Mouse (Mus musculus) embryo, embryonic 9.5 days (tissue): ENCODE data around the gene Gm28042.

Experiments
- DNase-seq: peaks from one replicate; pipeline ENCODE4 v3.0.0-alpha.2; 2017; ENCODE audit errors: extremely low spot score

The Gm28042 gene

DNA sequence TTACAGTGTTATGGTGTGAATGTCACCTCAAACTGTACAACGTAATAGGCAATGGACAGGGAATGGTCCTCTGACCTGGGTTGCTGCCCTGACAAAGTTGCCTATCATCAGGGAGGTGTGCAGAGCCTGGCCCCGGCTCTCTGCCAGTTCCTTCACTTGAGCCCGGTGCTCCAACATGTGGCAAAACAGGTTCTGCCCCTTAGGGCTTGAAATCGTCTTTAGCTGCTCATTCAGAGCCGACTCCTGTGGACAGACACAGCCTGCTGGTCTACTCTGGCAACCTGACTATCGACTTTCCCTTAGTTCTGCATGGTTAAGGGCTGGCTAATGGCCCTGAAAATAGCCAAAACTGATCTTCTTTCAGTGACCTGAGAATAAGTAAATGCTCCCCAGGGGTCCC, 32.9 kb downstream of the Gm28042 start:
- DNase-seq = no peak

DNA sequence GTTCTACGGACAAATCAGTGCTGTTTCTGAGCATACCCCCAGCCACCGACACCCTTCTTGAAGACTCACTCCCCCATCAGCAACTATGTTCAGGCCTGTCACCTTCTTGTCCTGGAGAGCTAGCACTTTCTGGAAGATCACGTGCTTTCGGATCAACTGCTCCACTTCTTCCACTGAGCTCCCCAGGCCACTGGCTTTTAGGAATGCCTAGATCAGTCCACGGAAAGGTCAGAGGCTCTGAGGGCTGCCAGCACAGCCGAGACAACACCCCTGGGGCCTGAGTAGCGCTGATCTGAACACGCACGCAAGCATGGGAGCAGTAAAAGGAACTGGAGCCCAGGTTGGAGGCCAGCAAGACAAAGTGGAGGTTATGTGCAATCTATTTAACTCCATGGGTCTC, 33.4 kb downstream of the Gm28042 start:
- DNase-seq = no peak

DNA sequence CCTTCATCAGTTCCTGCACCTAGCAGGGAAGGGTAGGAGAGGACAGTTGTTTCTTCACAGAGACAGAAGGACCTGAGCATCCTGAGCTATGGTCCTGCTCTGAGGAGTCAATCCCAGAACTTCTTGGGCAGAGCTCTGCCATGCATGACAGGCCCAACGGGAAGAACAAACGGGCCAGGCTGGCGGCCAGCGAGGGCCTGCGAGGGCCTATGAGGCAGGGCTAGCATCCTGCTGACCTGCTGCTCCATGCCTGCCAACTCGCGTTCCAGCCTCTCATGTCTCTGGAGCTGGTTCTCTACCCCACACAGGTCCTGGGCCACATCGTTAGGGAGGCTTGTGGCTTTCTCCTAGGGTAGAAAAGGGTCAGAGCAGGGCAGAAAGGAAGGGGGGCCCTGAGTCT, 35.0 kb downstream of the Gm28042 start:
- no peak for DNase-seq

DNA sequence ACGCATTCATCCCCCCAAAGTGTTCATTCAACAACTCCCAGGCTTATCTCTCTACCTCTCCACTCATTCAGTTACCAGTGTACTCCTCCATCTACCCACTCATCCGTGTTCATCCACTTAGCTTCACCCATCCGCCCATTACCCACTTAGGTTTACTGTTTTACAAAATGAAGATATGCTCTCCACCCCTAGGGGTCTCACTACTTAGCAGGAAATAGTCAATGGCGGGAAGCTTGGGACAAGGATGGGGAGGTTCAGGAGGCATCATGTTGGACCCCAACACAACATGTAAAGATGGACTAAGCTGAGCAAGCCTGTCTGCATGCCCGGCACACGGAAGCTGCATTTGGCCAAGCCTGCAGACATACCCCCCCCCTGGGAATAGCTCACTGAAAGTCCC, 37.3 kb downstream of the Gm28042 start:
- no peak for DNase-seq

DNA sequence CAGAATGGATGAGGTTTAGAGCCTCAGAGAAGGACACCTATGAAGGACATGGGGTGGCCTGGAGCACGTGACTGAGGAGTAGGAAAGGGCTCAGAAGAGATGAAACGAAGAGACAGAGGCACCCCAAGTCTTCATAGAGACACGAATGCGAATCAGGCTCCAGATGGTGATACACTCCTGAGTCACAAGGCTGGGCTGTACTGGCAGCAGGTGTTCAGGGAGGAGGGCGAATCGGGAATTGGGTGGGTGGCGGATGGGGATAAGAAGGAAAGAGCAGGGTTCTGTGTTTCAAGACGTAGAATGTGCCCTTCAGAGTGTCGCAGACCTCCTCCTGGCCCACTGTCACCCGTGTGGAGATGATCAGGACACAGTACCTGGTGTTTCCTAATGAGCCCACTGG, 38.0 kb downstream of the Gm28042 start:
- DNase-seq = no peak

DNA sequence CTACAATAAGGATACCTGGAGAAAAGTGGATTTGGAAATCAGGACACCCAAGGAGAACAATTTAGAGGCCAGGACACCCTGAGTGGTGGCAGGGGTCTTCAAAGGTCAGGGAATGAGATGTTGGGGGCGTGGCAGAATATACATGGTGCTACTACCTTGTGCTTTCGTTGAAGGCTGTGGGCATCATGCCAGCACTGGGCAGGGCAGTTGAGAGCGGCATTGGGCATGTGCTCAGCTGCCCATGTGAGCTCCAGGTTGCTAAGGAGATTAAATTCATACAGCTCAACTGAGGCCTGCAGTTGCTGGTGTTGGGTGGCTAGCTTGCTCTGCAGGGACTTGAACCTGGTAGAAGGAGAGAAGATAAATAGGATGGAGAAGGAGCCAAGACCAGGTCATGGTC, 38.9 kb downstream of the Gm28042 start:
- no peak for DNase-seq

DNA sequence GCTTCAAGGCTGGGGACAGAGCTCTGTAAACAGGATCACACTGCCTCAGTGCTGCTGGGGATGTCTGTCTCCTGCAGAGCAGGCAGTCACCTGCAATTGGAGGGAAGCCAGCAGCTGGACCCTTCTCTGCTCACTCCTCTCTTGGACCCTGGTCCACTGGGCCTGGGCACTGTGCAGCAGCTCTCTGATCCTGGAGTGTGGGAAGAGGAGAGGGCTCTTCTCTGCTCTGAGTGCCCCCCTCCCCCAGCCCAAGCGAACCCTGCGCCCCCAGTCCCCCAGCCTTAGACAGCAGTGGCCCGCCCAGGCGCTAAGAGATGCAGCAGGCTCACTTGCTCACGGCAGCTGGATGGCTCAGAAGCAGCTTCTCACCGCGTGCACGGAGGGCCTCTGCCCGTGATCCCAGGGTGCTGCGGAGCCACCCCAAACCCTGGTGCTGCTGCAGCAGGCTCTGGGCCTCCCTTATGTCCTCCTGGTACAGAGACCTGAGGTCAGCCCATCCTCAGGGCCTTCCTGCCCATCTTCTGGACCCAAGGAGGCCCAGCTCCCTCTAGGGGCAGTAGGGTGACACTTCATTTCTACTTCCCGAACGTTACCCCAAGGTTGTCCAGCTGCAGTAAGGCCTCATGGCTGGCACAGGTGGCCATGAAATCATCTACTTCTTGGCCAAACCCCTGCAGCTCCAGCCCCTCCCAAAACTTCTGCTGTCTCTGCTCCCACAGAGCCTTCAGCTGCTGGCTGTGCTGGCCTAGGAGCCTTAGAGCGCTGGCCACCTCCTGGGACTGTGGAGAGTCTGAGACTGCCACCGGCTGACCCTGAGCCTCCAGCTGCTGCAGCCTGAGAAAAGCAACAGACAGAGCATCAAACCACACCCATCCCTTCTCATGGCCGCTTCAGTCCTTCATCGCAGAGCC, 41.5 kb downstream of the Gm28042 start:
- DNase-seq = peak; percentile 59

DNA sequence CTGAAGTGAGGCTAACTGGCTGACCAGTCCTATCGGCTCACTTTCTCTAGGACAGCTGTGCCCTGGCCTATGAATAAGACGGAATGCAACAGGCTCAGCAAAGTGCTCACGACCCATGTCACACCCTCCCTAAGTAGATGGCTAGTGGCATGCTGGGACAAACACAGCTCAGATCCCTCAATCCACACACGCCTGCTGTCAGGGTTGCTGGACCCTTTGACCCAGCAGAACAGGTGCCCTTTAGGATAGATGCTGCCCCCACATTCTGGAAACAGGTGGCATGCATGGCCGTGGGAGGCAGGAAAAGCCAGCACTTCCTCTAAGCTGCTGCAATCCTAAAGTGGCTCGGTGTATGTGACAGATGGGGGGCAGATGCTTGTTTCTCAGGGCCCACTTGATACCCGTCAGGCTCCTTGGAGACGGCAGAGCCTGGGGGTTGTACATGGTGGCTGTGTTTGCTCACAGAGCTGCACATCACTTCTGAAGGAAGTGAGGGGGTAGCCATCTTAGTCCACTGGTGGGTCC, 42.2 kb downstream of the Gm28042 start:
- DNase-seq = no peak

DNA sequence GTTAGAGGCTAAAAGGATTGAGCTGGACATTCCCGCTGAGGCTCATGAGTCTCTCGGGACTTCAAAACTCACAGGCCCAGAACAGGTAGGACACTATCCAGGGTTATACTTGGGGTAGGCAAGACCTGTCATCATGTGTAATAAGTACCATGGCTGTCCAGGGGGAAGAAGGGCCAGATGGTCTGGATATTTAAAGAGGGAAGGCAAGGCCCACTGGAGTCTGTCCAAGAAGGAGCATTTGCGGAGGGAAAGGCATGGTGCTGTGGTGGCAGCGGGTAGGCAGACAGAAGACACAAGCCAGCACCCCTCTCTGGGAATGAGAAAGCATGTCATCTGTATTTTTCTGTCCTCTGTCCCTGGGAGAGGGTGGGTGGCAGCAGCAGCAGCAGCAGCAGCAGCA, 46.8 kb downstream of the Gm28042 start:
- DNase-seq = no peak

DNA sequence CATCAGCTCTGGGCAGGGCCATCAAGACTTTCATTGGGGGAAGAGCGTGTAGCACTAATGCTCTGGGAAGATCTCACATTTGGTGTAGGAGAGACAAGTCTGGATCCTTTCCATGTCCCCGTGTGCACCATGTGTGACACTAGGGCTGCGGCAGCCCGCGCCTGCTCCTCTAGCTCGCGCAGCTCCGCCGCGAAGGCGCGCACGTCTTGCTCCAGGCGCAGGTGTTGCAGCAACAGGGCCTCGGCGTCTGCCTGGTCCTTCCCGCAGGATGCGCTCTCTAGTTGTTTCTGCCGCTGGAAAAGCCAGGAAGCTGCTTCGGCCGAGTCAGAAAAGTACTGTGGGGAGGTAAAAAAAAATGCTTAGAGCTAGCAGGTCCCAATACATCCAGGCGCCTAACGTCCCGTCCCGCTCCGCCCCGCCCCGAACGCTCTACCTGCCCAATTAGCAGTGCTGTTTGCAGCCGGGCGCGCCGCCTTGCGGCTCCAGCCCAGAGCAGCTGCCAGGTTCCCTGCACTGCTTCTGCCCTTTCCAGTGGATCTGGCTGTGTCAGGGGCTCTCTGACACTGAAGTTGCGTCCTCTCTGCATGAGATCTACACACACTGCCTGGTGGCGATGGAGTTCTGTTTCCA, 48.9 kb downstream of the Gm28042 start:
- DNase-seq = peak; percentile 60

DNA sequence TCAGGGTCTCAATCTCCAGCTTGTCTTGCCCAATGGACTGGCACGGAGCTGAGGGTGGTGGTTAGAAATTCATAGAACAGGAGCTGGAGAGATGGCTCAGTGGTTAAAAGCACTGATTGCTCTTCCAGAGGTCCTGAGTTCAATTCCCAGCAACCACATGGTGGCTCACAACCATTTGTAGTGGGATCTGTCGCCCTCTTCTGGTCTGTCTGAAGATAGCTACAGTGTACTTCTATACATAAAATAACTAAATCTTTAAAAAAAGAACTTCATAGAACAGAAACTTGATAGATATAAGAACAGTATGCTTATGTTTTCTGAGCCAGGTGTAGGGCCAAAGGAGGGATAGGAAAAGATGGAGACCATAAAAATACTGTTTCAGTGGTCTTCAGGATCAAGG, 55.1 kb downstream of the Gm28042 start:
- no peak for DNase-seq

DNA sequence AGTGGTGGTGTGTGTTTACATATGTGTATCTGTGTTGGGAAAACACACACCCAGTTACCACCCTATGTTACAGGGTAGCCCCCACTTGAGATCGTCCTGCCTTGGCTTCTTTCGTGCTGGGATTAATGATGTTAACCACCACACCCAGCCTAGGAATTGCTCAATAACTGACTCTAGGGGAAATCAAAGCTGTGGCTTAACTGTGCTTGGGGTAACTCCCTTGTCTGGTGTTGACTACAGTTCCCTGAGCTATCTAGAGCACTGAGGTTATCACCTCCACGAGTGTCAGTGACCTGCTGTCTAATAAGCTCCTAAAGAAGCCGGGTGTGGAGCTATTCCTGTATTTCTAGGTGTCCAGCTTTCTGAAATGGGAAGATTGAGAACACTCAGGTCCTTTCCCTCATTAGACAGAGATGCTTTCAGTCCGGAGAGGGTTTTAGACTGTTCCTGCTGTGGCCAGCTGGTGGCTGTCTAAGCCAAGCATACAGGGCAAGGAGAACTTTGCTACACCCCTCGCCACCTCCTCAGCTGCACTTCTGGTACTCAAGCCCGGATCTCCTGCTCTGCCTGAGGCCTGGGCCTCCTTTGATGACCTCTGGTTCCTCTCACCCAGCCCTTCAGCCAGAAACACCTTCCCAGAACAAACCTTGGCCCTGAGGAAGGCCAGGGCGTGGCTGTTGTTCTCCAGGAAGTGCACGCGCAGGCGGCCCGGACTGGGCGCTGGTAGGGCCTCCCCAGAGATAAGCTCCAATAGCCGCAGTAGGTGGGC, 57.5 kb downstream of the Gm28042 start:
- DNase-seq = no peak

DNA sequence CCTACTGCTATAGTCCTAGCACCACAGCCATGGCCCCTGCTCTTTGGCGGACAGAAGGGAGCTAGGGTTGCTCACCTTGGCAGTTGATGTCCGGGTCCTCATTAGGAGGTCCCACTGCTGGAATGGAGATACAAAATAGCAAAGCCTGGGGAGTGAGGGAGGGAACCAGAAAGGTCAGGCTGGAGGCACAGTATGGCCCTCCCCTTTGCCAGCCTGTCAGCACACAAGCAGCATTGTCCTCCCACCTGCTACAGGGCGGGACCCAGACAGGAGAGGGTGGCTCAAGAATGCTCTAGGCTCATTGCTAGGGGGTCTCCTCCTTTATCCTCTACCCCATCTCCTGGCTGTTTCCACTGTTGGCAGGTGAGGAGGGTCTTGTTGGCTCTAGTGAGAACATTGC, 58.7 kb downstream of the Gm28042 start:
- no peak for DNase-seq

DNA sequence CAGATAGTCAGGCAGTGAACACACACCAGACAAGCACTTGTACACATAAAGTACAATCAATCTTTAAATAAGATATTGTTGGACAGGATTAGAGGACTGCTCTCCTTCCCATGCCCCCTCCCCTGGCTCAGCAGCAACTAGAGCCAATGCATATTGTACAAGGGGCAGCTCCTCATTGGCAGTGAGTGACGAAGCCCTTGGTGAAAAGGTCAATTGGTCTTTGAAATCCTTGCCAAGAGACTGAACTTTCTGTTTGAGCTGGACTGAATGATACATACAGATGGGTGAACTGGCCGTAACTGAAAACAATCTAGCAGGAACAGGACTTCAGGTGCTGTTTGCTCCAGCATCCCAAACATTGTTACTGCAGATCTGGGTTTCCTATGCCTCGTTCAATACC, 60.1 kb downstream of the Gm28042 start:
- no peak for DNase-seq

DNA sequence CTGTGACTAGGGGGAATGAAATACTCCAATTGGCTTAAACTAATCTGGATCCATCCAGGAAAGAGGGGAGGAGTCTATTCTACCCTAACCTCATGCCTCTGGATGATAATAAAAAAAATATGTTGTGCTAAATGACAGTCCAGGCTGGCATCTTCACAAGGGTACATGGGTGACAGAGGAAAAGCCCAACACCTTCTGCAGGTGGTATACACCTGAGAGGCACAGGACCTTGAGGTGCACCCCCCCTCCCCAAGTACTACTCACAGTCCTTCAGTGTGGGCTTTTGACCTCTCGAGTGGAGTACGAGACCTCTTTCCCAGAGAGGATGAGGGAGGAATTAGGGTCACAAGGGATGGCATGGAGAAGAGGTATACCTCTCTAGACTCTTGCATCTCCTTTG, 60.6 kb downstream of the Gm28042 start:
- DNase-seq = no peak

DNA sequence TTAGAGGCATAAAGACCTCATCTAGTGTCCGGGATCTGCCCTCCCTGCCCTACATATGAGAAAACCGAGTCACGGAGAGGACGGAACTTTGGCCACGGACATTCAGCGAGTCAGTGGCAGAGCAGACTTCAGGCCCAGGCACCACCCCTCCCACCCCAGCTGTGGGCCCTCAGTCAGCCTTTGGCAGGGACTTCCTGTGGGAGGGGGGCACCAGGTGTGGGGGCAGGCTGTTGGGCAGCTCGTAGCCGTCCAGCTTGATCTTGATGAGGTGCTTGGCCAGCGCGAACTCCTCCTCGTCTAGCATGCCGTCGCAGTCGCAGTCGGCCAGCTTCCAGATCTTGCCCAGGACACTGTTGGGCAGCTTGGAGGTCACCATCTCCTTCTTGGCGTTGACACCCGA, 63.7 kb downstream of the Gm28042 start:
- no peak for DNase-seq
